Mouse (Mus musculus): ENCODE results near the gene Tssk1. TPM values are rescaled to one million over a fixed set of nuclear protein-coding genes. Genes with fewer than 3 reads are reported as not detected.
A peak's percentile ranks its signal among the peaks of the same experiment; 100 is the strongest.

The Tssk1 gene
- not detected in 2 replicates for polyA plus RNA-seq (2015; fragmentation: Nextera tagmentation; extraction: Ambion mirVana)

GRCm38 (mm10) chr16:17893923-17894322, at the start of gene Tssk1:
TSS of gene Tssk1 (plus strand) at chr16:17894223.
- 86% methylated on average over 2 of the region's 2 CpGs for WGBS
- Histone ChIP-seq H3K4me3 (replicated peaks; ENCODE audit: low read length) (no peak within 1 kb of the TSS), H3K9me3 (ENCODE audit: control insufficient read depth, low read length) (no peaks in the 10 kb centered on the region), H3K27ac (ENCODE audit: low read length) (no peak within 1 kb of the TSS), H3K27me3 (replicated peaks; ENCODE audit: control insufficient read depth, insufficient read depth, low read length) (no peaks in the 10 kb centered on the region), H3K36me3 (ENCODE audit: control insufficient read depth, insufficient read depth) (no peaks in the 10 kb centered on the region), H3K4me1 (replicated peaks; ENCODE audit: control insufficient read depth, insufficient read depth, low read length) (peaks cover 24% of the 10 kb centered on the region), H3K9ac (replicated peaks; ENCODE audit: low read depth, low read length) (no peak within 1 kb of the TSS), H3K4me2 (ENCODE audit: low read length) (no peak within 1 kb of the TSS)
- no peak for ATAC-seq

GRCm38 (mm10) chr16:17848431-17848830, 45.6 kb upstream of the Tssk1 start:
- no peak overlapping the region for H3K9ac ChIP-seq (replicated peaks; ENCODE audit: low read depth, low read length)
- 0 out of 2 replicates have a peak, but pooled peaks have one; percentile 19 for ATAC-seq

GRCm38 (mm10) chr16:17848928-17849327, 45.1 kb upstream of the Tssk1 start:
- no peak overlapping the region for H3K9ac ChIP-seq (replicated peaks; ENCODE audit: low read depth, low read length)

More at GRCm38 (mm10) chr16:17848431-17848830, 45.6 kb upstream of the Tssk1 start:
- H3K9me3 ChIP-seq (ENCODE audit: control insufficient read depth, low read length): no peaks in the 10 kb centered on the region
- H3K4me3 ChIP-seq (replicated peaks; ENCODE audit: low read length): no peak overlapping the region
- peak overlapping the region; percentile 56 for H3K27ac ChIP-seq (ENCODE audit: low read length)
- no peaks in the 10 kb centered on the region for H3K4me1 ChIP-seq (replicated peaks; ENCODE audit: control insufficient read depth, insufficient read depth, low read length)
- H3K27me3 ChIP-seq (replicated peaks; ENCODE audit: control insufficient read depth, insufficient read depth, low read length): no peaks in the 10 kb centered on the region
- 94% methylated on average over 6 of the region's 6 CpGs for WGBS
- H3K4me2 ChIP-seq (ENCODE audit: low read length): no peak overlapping the region
- H3K36me3 ChIP-seq (ENCODE audit: control insufficient read depth, insufficient read depth): peaks cover 32% of the 10 kb centered on the region

GRCm38 (mm10) chr16:17849486-17849885, 44.5 kb upstream of the Tssk1 start:
- peaks cover 31% of the 10 kb centered on the region for H3K36me3 ChIP-seq (ENCODE audit: control insufficient read depth, insufficient read depth)
- H3K9ac ChIP-seq (replicated peaks; ENCODE audit: low read depth, low read length): no peak overlapping the region
- H3K4me2 ChIP-seq (ENCODE audit: low read length): no peak overlapping the region
- H3K27ac ChIP-seq (ENCODE audit: low read length): no peak overlapping the region
- no peaks in the 10 kb centered on the region for H3K27me3 ChIP-seq (replicated peaks; ENCODE audit: control insufficient read depth, insufficient read depth, low read length)
- H3K4me3 ChIP-seq (replicated peaks; ENCODE audit: low read length): no peak overlapping the region
- H3K4me1 ChIP-seq (replicated peaks; ENCODE audit: control insufficient read depth, insufficient read depth, low read length): no peaks in the 10 kb centered on the region
- 86% methylated on average over 6 of the region's 6 CpGs for WGBS
- ATAC-seq: no peak
- H3K9me3 ChIP-seq (ENCODE audit: control insufficient read depth, low read length): no peaks in the 10 kb centered on the region

More at GRCm38 (mm10) chr16:17848928-17849327, 45.1 kb upstream of the Tssk1 start:
- 31% methylated on average over 1 of the region's 1 CpGs for WGBS
- ATAC-seq: peak; percentile 75
- H3K4me1 ChIP-seq (replicated peaks; ENCODE audit: control insufficient read depth, insufficient read depth, low read length): no peaks in the 10 kb centered on the region
- H3K9me3 ChIP-seq (ENCODE audit: control insufficient read depth, low read length): no peaks in the 10 kb centered on the region
- H3K4me3 ChIP-seq (replicated peaks; ENCODE audit: low read length): no peak overlapping the region
- peaks cover 29% of the 10 kb centered on the region for H3K36me3 ChIP-seq (ENCODE audit: control insufficient read depth, insufficient read depth)
- H3K4me2 ChIP-seq (ENCODE audit: low read length): no peak overlapping the region
- H3K27ac ChIP-seq (ENCODE audit: low read length): peak overlapping the region; percentile 56
- no peaks in the 10 kb centered on the region for H3K27me3 ChIP-seq (replicated peaks; ENCODE audit: control insufficient read depth, insufficient read depth, low read length)

GRCm38 (mm10) chr16:17851331-17851730, 42.7 kb upstream of the Tssk1 start:
- Histone ChIP-seq H3K9me3 (ENCODE audit: control insufficient read depth, low read length) (no peaks in the 10 kb centered on the region), H3K27ac (ENCODE audit: low read length) (no peak overlapping the region), H3K9ac (replicated peaks; ENCODE audit: low read depth, low read length) (no peak overlapping the region), H3K4me3 (replicated peaks; ENCODE audit: low read length) (no peak overlapping the region), H3K4me2 (ENCODE audit: low read length) (no peak overlapping the region), H3K36me3 (ENCODE audit: control insufficient read depth, insufficient read depth) (peaks cover 27% of the 10 kb centered on the region), H3K4me1 (replicated peaks; ENCODE audit: control insufficient read depth, insufficient read depth, low read length) (no peaks in the 10 kb centered on the region), H3K27me3 (replicated peaks; ENCODE audit: control insufficient read depth, insufficient read depth, low read length) (no peaks in the 10 kb centered on the region)
- no peak for ATAC-seq
- WGBS: 93% methylated on average over 5 of the region's 5 CpGs

- Histone ChIP-seq H3K27me3 (replicated peaks; ENCODE audit: control insufficient read depth, insufficient read depth, low read length) (no peaks in the 10 kb centered on the region), H3K4me2 (ENCODE audit: low read length) (no peak overlapping the region), H3K4me1 (replicated peaks; ENCODE audit: control insufficient read depth, insufficient read depth, low read length) (no peaks in the 10 kb centered on the region), H3K36me3 (ENCODE audit: control insufficient read depth, insufficient read depth) (peaks cover 26% of the 10 kb centered on the region), H3K9ac (replicated peaks; ENCODE audit: low read depth, low read length) (no peak overlapping the region), H3K27ac (ENCODE audit: low read length) (no peak overlapping the region), H3K4me3 (replicated peaks; ENCODE audit: low read length) (no peak overlapping the region), H3K9me3 (ENCODE audit: control insufficient read depth, low read length) (no peaks in the 10 kb centered on the region)
- 100% methylated on average over 1 of the region's 1 CpGs for WGBS
- no peak for ATAC-seq
Observed at GRCm38 (mm10) chr16:17851860-17852259, 42.2 kb upstream of the Tssk1 start.

- Histone ChIP-seq H3K4me3 (replicated peaks; ENCODE audit: low read length) (no peak overlapping the region), H3K27me3 (replicated peaks; ENCODE audit: control insufficient read depth, insufficient read depth, low read length) (no peaks in the 10 kb centered on the region), H3K4me1 (replicated peaks; ENCODE audit: control insufficient read depth, insufficient read depth, low read length) (no peaks in the 10 kb centered on the region), H3K36me3 (ENCODE audit: control insufficient read depth, insufficient read depth) (peaks cover 34% of the 10 kb centered on the region), H3K27ac (ENCODE audit: low read length) (no peak overlapping the region), H3K4me2 (ENCODE audit: low read length) (no peak overlapping the region), H3K9ac (replicated peaks; ENCODE audit: low read depth, low read length) (no peak overlapping the region), H3K9me3 (ENCODE audit: control insufficient read depth, low read length) (no peaks in the 10 kb centered on the region)
- no peak for ATAC-seq
- WGBS: 87% methylated on average over 2 of the region's 2 CpGs
Observed at GRCm38 (mm10) chr16:17853263-17853662, 40.8 kb upstream of the Tssk1 start.

GRCm38 (mm10) chr16:17857157-17857556, 36.9 kb upstream of the Tssk1 start:
- Histone ChIP-seq H3K9me3 (ENCODE audit: control insufficient read depth, low read length) (no peaks in the 10 kb centered on the region), H3K4me2 (ENCODE audit: low read length) (no peak overlapping the region), H3K36me3 (ENCODE audit: control insufficient read depth, insufficient read depth) (peaks cover 32% of the 10 kb centered on the region), H3K27me3 (replicated peaks; ENCODE audit: control insufficient read depth, insufficient read depth, low read length) (no peaks in the 10 kb centered on the region), H3K4me1 (replicated peaks; ENCODE audit: control insufficient read depth, insufficient read depth, low read length) (no peaks in the 10 kb centered on the region), H3K9ac (replicated peaks; ENCODE audit: low read depth, low read length) (no peak overlapping the region), H3K27ac (ENCODE audit: low read length) (no peak overlapping the region), H3K4me3 (replicated peaks; ENCODE audit: low read length) (no peak overlapping the region)
- ATAC-seq: no peak
- WGBS: 93% methylated on average over 7 of the region's 7 CpGs

- ATAC-seq: peak; percentile 49; the same call in 1 of the 2 replicates
- Histone ChIP-seq H3K4me2 (ENCODE audit: low read length) (no peak overlapping the region), H3K9ac (replicated peaks; ENCODE audit: low read depth, low read length) (no peak overlapping the region), H3K36me3 (ENCODE audit: control insufficient read depth, insufficient read depth) (peaks cover 29% of the 10 kb centered on the region), H3K9me3 (ENCODE audit: control insufficient read depth, low read length) (no peaks in the 10 kb centered on the region), H3K27ac (ENCODE audit: low read length) (no peak overlapping the region), H3K27me3 (replicated peaks; ENCODE audit: control insufficient read depth, insufficient read depth, low read length) (no peaks in the 10 kb centered on the region), H3K4me3 (replicated peaks; ENCODE audit: low read length) (no peak overlapping the region), H3K4me1 (replicated peaks; ENCODE audit: control insufficient read depth, insufficient read depth, low read length) (no peaks in the 10 kb centered on the region)
Observed at GRCm38 (mm10) chr16:17858592-17858991, 35.4 kb upstream of the Tssk1 start.

- no peaks in the 10 kb centered on the region for H3K36me3 ChIP-seq (ENCODE audit: control insufficient read depth, insufficient read depth)
- no peaks in the 10 kb centered on the region for H3K4me1 ChIP-seq (replicated peaks; ENCODE audit: control insufficient read depth, insufficient read depth, low read length)
Observed at GRCm38 (mm10) chr16:17865293-17865692, 28.7 kb upstream of the Tssk1 start.

More at GRCm38 (mm10) chr16:17865293-17865692, 28.7 kb upstream of the Tssk1 start:
- H3K4me2 ChIP-seq (ENCODE audit: low read length): no peak overlapping the region
- H3K27me3 ChIP-seq (replicated peaks; ENCODE audit: control insufficient read depth, insufficient read depth, low read length): no peaks in the 10 kb centered on the region
- 92% methylated on average over 2 of the region's 2 CpGs for WGBS
- no peak overlapping the region for H3K9ac ChIP-seq (replicated peaks; ENCODE audit: low read depth, low read length)
- ATAC-seq: no peak
- no peak overlapping the region for H3K4me3 ChIP-seq (replicated peaks; ENCODE audit: low read length)
- no peak overlapping the region for H3K27ac ChIP-seq (ENCODE audit: low read length)
- H3K9me3 ChIP-seq (ENCODE audit: control insufficient read depth, low read length): no peaks in the 10 kb centered on the region
